Mouse (Mus musculus) cerebellum, postnatal 10 days (tissue): Measurements from ENCODE around the gene Car6.
A peak's percentile ranks its signal among the peaks of the same experiment; 100 is the strongest.

ENCODE experiments used
- DNase-seq, 2 experiments: peaks; one replicate each; pipeline ENCODE4 v3.0.0; 2021; ENCODE audit warnings: mixed read lengths in 2 of 2

Car6 gene

DNA sequence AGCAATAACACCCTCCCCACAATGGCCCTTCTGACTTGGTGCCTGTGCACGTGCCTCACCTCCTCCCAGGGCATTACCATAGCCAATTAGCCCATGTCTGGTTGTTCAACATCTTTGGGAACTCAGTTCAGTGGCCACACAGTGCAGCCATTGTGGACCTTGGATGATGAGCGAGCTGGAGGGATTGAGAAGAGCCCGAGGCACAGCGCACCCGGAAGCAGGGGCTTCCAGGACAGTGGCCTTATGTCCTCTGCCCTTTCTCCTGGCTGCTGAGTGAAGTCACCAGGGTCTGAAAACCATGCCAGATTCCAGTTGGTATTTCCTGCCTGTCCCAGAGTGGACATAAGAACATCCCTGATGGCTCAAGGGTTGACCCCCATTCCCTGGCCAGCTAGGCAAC, at the start of gene Car6:
Gene Car6, minus strand, starts transcription at position 101 of the 400 bp plus-strand sequence.
- DNase-seq, result no peak

DNA sequence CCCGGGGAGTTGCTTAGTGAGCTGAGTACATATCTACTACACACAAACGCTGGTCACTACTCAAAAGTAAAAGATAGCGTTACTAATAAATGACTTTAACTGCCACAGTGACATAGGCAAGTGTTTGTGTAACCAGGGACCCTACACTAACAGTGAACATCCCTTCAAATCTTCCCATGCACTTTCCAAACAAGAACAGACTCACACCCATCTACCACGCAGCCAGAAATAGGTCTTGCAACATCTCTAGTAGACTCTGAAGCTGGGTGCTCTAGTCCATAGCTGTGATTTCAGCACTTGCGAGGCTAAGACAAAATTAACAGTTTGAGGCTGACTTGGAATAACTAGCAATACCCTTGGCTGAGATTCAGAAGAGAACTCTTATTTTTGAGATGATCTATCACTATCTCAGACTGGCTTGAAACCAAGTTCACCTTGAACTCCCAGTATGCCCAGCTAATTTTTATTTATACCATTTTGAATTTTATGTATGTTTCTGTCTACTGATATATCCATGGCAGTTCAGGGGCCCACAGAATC, 48.7 kb upstream of the Car6 start:
- DNase-seq, result no peak

DNA sequence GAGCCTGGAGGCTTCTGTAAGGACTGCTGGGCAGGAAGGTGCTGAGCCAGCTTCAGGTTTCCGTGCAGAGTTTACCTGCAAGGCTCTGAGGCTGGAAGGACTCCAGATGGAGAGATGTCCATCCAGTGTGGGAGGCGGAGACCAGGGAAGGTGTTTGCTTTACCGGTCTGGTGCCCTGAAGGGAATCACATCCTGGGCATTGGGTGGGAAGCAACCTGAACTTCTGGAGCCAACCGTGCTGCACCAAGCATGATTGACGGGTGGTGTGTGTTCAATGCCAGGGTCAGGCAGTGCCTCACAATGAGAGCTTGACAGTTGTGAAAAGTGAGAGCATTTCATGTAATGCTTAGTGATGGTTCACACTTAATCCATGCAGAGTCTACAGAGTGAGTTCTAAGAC, 47.8 kb upstream of the Car6 start:
- no peak for DNase-seq

- DNase-seq, result peak; percentile 88 to 89
Measured at GRCm38 (mm10) chr4:150248009-150248408, 46.9 kb upstream of the Car6 start.

DNA sequence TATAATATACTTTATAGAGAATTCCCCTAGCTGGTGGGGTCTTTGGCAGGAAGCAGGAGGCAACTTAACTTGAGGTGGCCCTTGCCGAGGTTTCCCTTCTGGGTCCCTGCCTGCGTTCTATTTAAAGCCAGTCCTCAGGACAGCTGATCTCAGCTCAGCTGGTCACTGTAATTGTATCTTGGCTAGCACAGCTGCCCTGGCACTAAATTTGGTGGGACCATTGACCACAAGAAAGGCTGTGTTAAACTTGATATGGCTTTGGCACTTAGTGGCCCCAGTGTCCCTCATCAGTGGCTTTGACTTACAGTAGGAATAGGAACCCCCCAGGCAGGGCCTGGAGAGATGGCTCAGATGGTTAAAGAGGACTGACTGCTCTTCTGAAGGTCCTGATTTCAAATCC, 44.7 kb upstream of the Car6 start:
- no peak for DNase-seq

DNA sequence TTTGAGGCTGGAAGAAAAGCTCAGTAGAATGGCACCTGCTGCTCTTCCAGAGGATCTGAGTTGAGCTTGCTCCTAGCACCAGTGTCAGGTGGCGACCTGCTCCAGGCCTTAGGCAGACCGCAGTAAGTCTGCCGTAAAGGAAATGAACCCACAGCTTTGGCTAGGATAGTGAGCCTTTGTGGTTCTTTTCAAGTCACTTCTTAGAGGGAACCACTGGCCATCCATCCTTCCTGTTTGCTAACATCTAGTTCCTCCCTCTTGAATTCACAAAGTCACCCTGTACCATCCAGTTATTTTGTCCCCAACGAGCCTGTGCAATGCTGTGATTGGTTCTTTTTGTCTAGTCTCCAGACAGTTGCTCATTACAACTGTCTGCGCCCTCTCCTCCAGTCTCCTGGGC, 41.6 kb upstream of the Car6 start:
- DNase-seq, result no peak

- DNase-seq, result no peak
Measured at GRCm38 (mm10) chr4:150241708-150242107, 40.6 kb upstream of the Car6 start.

- DNase-seq, result no peak
Measured at GRCm38 (mm10) chr4:150240381-150240886, 39.3 kb upstream of the Car6 start.

DNA sequence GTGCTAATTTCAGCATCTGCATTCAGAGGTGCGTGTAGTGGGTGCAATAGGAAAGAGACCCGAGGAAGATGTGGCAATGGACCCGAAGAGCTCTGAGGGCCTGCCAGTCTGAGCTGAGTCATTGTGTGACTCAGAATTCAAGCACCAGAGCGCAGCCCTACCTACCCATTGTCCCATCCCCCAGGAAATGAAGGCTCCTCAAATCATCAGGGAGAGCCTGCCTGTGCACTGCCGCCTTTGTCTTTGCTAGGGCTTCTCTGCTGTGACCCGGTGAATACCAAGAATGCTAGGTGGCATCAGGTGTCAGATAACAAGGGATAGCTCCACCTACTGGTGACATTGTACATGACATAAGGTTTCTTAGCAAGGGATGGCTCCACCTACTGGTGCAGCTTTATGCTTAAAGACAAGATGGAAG, 38.8 kb upstream of the Car6 start:
- peak; percentile 91 to 97 for DNase-seq

DNA sequence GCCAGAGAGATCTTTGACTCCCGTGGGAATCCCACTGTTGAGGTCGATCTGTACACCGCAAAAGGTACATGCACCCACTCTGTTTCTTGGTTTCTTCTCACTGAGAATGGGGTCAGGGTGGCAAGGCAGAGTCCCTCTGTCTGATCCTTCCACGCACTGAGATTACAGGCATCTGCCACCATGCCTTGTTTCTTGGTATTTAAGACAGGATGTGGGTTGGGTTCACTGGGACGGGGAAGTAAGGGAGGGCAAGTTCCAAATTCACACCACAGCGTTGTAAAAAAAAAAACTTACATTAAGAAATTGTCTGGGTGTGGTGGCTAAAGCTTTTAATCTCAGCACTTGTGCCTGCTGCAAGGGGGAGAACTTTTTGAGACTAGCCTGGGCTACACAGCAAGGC, 38.4 kb upstream of the Car6 start:
- no peak for DNase-seq

DNA sequence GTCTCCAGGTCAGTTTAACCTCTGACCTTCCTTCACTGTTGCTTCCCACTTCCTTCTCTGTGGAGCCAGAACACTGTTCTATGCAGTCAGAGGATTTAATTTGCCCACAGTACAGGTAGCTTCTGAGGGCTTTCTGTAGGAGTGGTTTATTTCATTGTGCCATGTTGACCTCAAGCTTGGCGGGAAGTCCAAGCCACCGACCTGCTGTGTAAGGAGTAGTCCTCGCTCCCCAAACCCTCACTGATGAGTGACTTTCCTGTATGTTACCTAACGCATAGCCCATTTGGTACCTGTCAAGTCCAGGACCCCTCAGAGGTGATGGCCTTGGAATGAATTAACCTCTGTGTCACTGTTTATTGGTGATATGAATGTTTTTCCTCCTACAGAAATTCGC, 38.0 kb upstream of the Car6 start:
- DNase-seq, result no peak

GRCm38 (mm10) chr4:150238433-150239086, 37.4 kb upstream of the Car6 start:
- DNase-seq, result peak in 1 of 2 experiments; percentile 56

- no peak for DNase-seq
Measured at GRCm38 (mm10) chr4:150237636-150238361, 36.7 kb upstream of the Car6 start.

- DNase-seq, result peak; percentile 100
Measured at GRCm38 (mm10) chr4:150236521-150237481, 35.7 kb upstream of the Car6 start, which contains the start of gene Eno1. TSS of gene Eno1 (plus strand) at chr4:150236721.

GRCm38 (mm10) chr4:150236031-150236430, 34.9 kb upstream of the Car6 start:
- DNase-seq, result no peak

GRCm38 (mm10) chr4:150235585-150235984, 34.5 kb upstream of the Car6 start:
- DNase-seq, result no peak

DNA sequence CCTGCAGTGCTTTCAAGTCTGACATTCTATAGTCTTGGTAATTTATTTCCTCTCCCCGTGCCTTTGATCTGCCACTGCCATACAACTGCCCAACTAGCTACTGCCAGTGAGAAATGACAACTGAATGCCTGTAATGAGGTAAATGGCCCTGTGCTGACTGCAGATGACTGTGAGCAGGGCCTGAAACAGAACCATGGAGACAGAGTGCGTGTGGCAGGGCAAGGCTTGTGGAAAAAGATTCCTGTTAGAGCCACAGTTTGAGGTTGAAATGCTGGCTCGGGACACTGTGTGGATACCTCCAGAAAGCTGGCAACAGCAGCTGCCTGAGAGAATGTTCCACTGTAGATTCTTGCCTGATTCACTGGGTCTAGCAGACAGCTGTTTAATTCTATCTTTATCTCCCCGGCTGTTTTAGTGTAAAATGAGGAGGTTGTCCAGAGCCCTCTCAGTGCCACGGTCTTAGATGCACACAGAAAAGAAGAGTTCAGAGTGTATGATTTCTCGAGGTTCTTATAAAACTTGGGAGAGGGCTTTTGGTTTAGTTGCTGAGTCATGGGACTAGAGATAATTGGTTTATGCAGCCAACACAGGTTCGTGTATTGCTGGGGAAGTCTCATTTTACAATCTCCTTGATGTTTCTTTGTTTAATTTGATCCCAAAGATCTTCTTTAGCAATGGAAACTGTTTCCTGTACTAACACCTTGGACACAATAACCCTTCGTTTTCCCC, 33.6 kb upstream of the Car6 start:
- no peak for DNase-seq

GRCm38 (mm10) chr4:150231871-150232270, 30.7 kb upstream of the Car6 start:
- DNase-seq, result peak; percentile 54 to 66

GRCm38 (mm10) chr4:150230460-150231407, 29.6 kb upstream of the Car6 start:
- DNase-seq, result peak in 1 of 2 experiments; percentile 49

DNA sequence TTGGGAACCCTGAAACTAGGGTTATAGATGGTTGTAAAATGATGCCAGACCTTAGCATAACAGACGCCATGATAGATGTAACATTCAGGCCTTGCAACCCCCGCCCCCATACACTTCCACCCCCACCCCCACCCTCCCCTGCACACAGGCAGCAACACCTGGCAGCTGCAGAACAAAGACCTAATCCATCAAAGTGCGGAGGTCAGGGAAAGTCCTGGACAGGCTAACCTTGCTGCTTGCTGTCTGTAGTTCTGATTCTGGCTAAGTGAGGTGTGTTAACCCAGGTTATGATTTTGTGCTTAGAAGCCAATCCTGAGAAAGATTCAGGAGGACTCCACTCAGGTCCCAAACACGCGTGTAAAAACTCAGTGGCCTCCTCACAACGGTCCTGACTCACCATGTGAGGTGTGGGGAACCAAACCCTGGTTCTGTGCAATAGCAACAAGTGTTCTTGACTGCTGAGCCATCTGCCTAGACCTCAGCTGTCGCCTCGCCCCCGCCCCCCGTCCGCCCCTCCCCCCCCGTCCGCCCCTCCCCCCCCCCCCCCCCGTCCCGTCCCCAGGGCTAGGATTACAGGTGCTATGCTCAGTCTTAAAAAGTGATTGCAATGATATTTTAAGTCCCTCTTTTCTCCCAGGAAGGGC, 28.7 kb upstream of the Car6 start:
- no peak for DNase-seq
